Mouse (Mus musculus): ENCODE data around the gene 4930556J24Rik. TPM values are rescaled to one million over a fixed set of nuclear protein-coding genes. Genes with fewer than 3 reads are reported as not detected.

The 4930556J24Rik gene
- total RNA-seq, 2 experiments from 2014 or later, result not detected

- peak; percentile 96 for DNase-seq
- intact Hi-C loops (cut with DNase I), result no loop called here
These were observed 81.9 kb downstream of the 4930556J24Rik start, which contains the start of the genes 4921536K21Rik and Dusp18 for GRCm38 (mm10) chr11:3894406-3895281. Gene 4921536K21Rik (minus strand): TSS chr11:3895098. Gene Dusp18 (plus strand): TSS chr11:3895240.

DNA sequence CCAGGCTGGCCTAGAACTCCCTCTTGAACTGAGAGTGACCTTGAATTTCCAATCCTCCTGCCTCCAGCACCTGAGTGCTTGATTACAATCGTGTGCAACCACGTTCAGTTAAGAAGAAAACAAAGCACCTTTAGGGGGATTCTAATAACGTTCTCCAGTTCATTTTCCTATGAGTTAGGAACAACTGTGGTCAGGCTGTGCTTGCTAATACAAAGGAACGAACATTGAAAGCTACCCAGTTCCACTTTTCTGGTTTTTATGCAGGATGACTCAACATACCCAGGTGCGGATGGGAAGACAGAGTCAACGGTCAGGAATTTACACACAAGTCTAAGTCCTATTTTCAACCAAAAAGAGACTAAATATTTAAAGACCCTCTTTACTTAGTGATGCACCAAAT lies 82.6 kb downstream of the 4930556J24Rik start:
- intact Hi-C loops (cut with DNase I), result no loop called here

More for the DNA sequence above, 82.6 kb downstream of the 4930556J24Rik start:
- no peak for DNase-seq

Other genes starting within 250 kb of the 4930556J24Rik start
- gene Osbp2, start 112.9 kb downstream of the 4930556J24Rik start, total RNA-seq (2021), result 10 to 100 TPM; 61.6 to 62.1 TPM
- gene 4921536K21Rik, start 81.7 kb downstream of the 4930556J24Rik start, total RNA-seq (2021), result 1 to 10 TPM in 1 of 2 experiments, under 1 TPM in 1; 0.93 to 1.3 TPM
- 10 to 100 TPM; 28.8 to 29.1 TPM for gene Dusp18, start 81.5 kb downstream of the 4930556J24Rik start, total RNA-seq (2021)
- 10 to 100 TPM; 19.8 to 20.9 TPM for gene Slc35e4, start 62.1 kb downstream of the 4930556J24Rik start, total RNA-seq (2021)
- 10 to 100 TPM; 10.1 to 10.9 TPM for gene Tcn2, start 44.6 kb downstream of the 4930556J24Rik start, total RNA-seq (2021)
- gene Pes1, start 12.8 kb downstream of the 4930556J24Rik start, total RNA-seq (2021), result 10 to 100 TPM; 55.8 to 56.3 TPM
- 1 to 10 TPM; 4.6 to 5.4 TPM for gene Gal3st1, start 6.9 kb upstream of the 4930556J24Rik start, total RNA-seq (2021)
- gene Sec14l4, start 54.7 kb upstream of the 4930556J24Rik start, total RNA-seq (2021), result not detected
- 1 to 10 TPM; 2.3 to 4.5 TPM for gene Sec14l3, start 88.1 kb upstream of the 4930556J24Rik start, total RNA-seq (2021)
- 10 to 100 TPM; 15.3 to 16.3 TPM for gene Mtfp1, start 118.7 kb upstream of the 4930556J24Rik start, total RNA-seq (2021)
- gene Sec14l2, start 146.6 kb upstream of the 4930556J24Rik start, total RNA-seq (2021), result 1 to 10 TPM; 6.8 to 8.3 TPM
- 10 to 100 TPM; 57.0 to 58.6 TPM for gene Rnf215, start 158.4 kb upstream of the 4930556J24Rik start, total RNA-seq (2021)
- 10 to 100 TPM; 12.1 to 13.5 TPM for gene Ccdc157, start 183.5 kb upstream of the 4930556J24Rik start, total RNA-seq (2021)
- 10 to 100 TPM; 75.5 to 93.4 TPM for gene Sf3a1, start 183.6 kb upstream of the 4930556J24Rik start, total RNA-seq (2021)
- 10 to 100 TPM; 25.7 to 26.8 TPM for gene Tbc1d10a, start 210.0 kb upstream of the 4930556J24Rik start, total RNA-seq (2021)
- 1 to 10 TPM; 1.8 to 1.9 TPM for gene Castor1, start 241.4 kb upstream of the 4930556J24Rik start, total RNA-seq (2021)

All from left cerebral cortex, postnatal 4 days (tissue).